8 mouse cellular contexts compared by ENCODE assay signal in the genomic region with DNA sequence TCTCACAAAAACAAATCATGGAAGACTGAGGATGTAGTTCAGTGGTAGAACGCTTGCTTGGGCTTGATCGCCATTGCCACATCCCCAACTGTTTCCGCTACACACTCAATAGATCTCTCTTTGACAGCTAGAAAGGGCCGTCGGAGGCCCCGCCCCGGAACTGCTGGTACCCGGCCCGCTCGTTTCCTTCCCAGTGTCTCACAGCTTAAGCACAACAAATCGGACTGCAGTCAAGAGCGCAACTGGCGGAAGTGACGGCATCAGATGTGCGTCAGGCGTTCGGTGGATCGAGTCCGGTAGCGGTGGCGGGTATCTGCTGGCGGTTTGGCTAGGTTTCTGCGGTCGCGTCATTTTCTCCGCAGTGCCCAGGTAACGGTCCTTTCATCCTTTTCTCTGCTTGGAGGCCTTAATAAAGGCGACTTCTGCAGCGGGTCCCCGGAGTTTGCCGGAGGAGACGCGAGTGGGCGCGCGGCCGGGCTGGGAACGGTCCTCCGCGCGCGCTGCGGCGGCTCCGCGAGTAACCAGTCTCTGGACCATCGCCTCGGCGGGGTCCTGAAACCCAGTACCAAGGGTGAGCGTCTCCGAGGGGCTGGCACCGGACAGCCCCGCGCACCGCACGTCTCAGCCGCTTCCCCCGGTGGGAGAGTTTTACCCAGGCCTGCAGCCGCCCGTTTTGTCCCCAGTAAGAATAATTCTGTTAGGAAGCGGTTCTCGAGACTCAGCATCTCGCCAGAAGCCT. TPM values are rescaled to one million over a fixed set of nuclear protein-coding genes. Genes with fewer than 3 reads are reported as not detected.
DNase-seq lines count a peak whose midpoint lies in the region; ATAC-seq lines count a peak whose summit lies in the region.

A gene (minus strand): TSS at position 96 of the 739 bp plus-strand sequence.
A gene (plus strand): TSS at position 233 of the 739 bp plus-strand sequence.

- ATAC-seq in inflammation-experienced regulatory T-cells, adult 6 months, result peak; percentile 88
- peak; percentile 86 for ATAC-seq in megakaryocyte-erythroid progenitor cell, adult 5-6 weeks (replicated peaks; ENCODE audit: low FRiP score, low TSS enrichment, poor library complexity, severe bottlenecking)

- DNase-seq in adrenal gland, adult (ENCODE audit: inconsistent age in 2 of 2, low spot score in 1 of 2), result peak; percentile 98 to 99
- DNase-seq in embryo, embryonic 10.5 days (ENCODE audit: low spot score), result peak; percentile 99
- peak; percentile 98 for DNase-seq in gastrocnemius, postnatal 14 days
- DNase-seq in left cerebral cortex, postnatal 10 days (ENCODE audit: extremely low spot score in 1 of 2, low spot score in 2 of 2), result peak; percentile 97 to 98
- peak; percentile 97 for DNase-seq in right cerebral cortex, postnatal 25 days
- peak; percentile 95 to 97 for DNase-seq in urinary bladder, postnatal 4 days (ENCODE audit: low spot score in 2 of 2)

- intact Hi-C loops in gastrocnemius, postnatal 14 days (cut with DNase I; ENCODE audit: low total_unique reads), result no loop called here
- intact Hi-C loops in left cerebral cortex, postnatal 10 days (cut with DNase I), result no loop called here

RNA-seq across cellular contexts. Expression of the first gene that starts in this region (rescaled TPM):
- total RNA-seq in gastrocnemius, postnatal 14 days (2021), result 100 to 1,000 TPM; 115 to 119 TPM
- polyA plus RNA-seq in inflammation-experienced regulatory T-cells, adult 6 months (2017; shearing (Covaris generic)), result 100 to 1,000 TPM; 370 to 432 (median 370) TPM
- total RNA-seq in left cerebral cortex, postnatal 10 days (2021), result 100 to 1,000 TPM; 133 to 148 TPM
- 161 and 162 TPM in 2 replicates for total RNA-seq in megakaryocyte-erythroid progenitor cell, adult 5-6 weeks (2014; fragmentation: Nextera tagmentation)
- 154 and 171 TPM in 2 replicates for total RNA-seq in megakaryocyte-erythroid progenitor cell, adult 5-6 weeks (2017)

RNA-seq across cellular contexts. Expression of the second gene that starts in this region (rescaled TPM):
- 1 to 10 TPM; 6.6 to 8.4 TPM for total RNA-seq in gastrocnemius, postnatal 14 days (2021)
- 10 to 100 TPM; 48.2 to 58.1 (median 56.7) TPM for polyA plus RNA-seq in inflammation-experienced regulatory T-cells, adult 6 months (2017; shearing (Covaris generic))
- total RNA-seq in left cerebral cortex, postnatal 10 days (2021), result 10 to 100 TPM; 25.6 to 30.0 TPM
- 52.9 and 80.9 TPM in 2 replicates for total RNA-seq in megakaryocyte-erythroid progenitor cell, adult 5-6 weeks (2014; fragmentation: Nextera tagmentation)
- 58.9 and 68.9 TPM in 2 replicates for total RNA-seq in megakaryocyte-erythroid progenitor cell, adult 5-6 weeks (2017)

Comparison
In these comparisons a context has a peak if more than half of its experiments do, and no peak if none do; other contexts are left out.
1. Peak in every context shown above with its lines: DNase-seq and ATAC-seq.